Mouse (Mus musculus) midbrain, embryonic 10.5 days (tissue): ENCODE data around the gene Rab11fip3. TPM values are rescaled to one million over a fixed set of nuclear protein-coding genes. Genes with fewer than 3 reads are reported as not detected.
A peak's percentile ranks its signal among the peaks of the same experiment; 100 is the strongest.

ENCODE experiments used
- DNase-seq: peaks from one replicate; pipeline ENCODE4 v3.0.0-alpha.2; 2017; ENCODE audit warnings: low spot score
- H3K27ac ChIP-seq: fragments of 300-500 bp; sonication (generic); replicated peaks from 2 replicates; pipeline ENCODE4 v1.5.1; 2016; ENCODE audit warnings: mild to moderate bottlenecking
- H3K27me3 ChIP-seq: fragments of 300-500 bp; sonication (generic); 2 replicates; pipeline ENCODE4 v1.6.1; 2016; ENCODE audit warnings: low read depth, mild to moderate bottlenecking; ENCODE audit not compliant: poor library complexity, severe bottlenecking
- H3K36me3 ChIP-seq: fragments of 300-500 bp; sonication (generic); 2 replicates; pipeline ENCODE4 v1.6.1; 2016; ENCODE audit warnings: mild to moderate bottlenecking, moderate library complexity
- H3K4me1 ChIP-seq: fragments of 300-500 bp; sonication (generic); 2 replicates; pipeline ENCODE4 v1.6.1; 2016
- H3K4me3 ChIP-seq: fragments of 300-500 bp; sonication (generic); 2 replicates; pipeline ENCODE4 v1.5.1; 2016; ENCODE audit warnings: mild to moderate bottlenecking, moderate library complexity
- H3K9me3 ChIP-seq: fragments of 300-500 bp; sonication (generic); replicated peaks from 2 replicates; pipeline ENCODE4 v1.6.1; 2016; ENCODE audit warnings: mild to moderate bottlenecking
- WGBS: fragments of 180-500 bp; shearing (Covaris S2); methylation state at CpG from one replicate; pipeline ENCODE4 v1.1.7; 2016; 5-methylcytosine and 5-hydroxymethylcytosine counted together
- polyA plus RNA-seq: library from polyadenylated mRNA; unstranded; fragments of >200 nt; fragmentation: Nextera tagmentation; extraction: Ambion mirVana; gene quantifications from 2 replicates; pipeline ENCODE4 v1.2.1, GENCODE M21; 2016

Gene Rab11fip3
- polyA plus RNA-seq, 1 experiment from 2014 or later: 20.6 TPM

- Histone ChIP-seq H3K4me3 (no peak overlapping the region), H3K36me3 (peaks cover 60% of the 10 kb centered on the region), H3K27me3 (no peaks in the 10 kb centered on the region), H3K27ac (no peak overlapping the region), H3K9me3 (no peaks in the 10 kb centered on the region), H3K4me1 (no peaks in the 10 kb centered on the region)
- 87% methylated on average over 3 of the region's 3 CpGs for WGBS
- DNase-seq: no peak
These were observed 51.0 kb downstream of the Rab11fip3 start for GRCm38 (mm10) chr17:26018388-26018787.

- no peak for DNase-seq
- H3K27ac ChIP-seq: no peak overlapping the region
- 89% methylated on average over 5 of the region's 5 CpGs for WGBS
These were observed 51.4 kb downstream of the Rab11fip3 start for GRCm38 (mm10) chr17:26017949-26018348.

GRCm38 (mm10) chr17:26017021-26017420 lies 52.3 kb downstream of the Rab11fip3 start:
- Histone ChIP-seq H3K27me3 (no peaks in the 10 kb centered on the region), H3K4me1 (no peaks in the 10 kb centered on the region), H3K27ac (no peak overlapping the region), H3K9me3 (no peaks in the 10 kb centered on the region), H3K36me3 (peaks cover 61% of the 10 kb centered on the region), H3K4me3 (no peak overlapping the region)
- no peak for DNase-seq
- 90% methylated on average over 3 of the region's 3 CpGs for WGBS

More at GRCm38 (mm10) chr17:26017949-26018348, 51.4 kb downstream of the Rab11fip3 start:
- H3K27me3 ChIP-seq: no peaks in the 10 kb centered on the region
- no peaks in the 10 kb centered on the region for H3K9me3 ChIP-seq
- H3K4me3 ChIP-seq: no peak overlapping the region
- peaks cover 59% of the 10 kb centered on the region for H3K36me3 ChIP-seq
- H3K4me1 ChIP-seq: no peaks in the 10 kb centered on the region

GRCm38 (mm10) chr17:26013711-26014110 lies 55.6 kb downstream of the Rab11fip3 start:
- H3K27me3 ChIP-seq: no peaks in the 10 kb centered on the region
- no peak overlapping the region for H3K4me3 ChIP-seq
- H3K27ac ChIP-seq: no peak overlapping the region
- no peaks in the 10 kb centered on the region for H3K4me1 ChIP-seq
- H3K9me3 ChIP-seq: no peaks in the 10 kb centered on the region
- 88% methylated on average over 10 of the region's 10 CpGs for WGBS
- no peak for DNase-seq
- peaks cover 79% of the 10 kb centered on the region for H3K36me3 ChIP-seq

GRCm38 (mm10) chr17:26011841-26012460 lies 57.4 kb downstream of the Rab11fip3 start:
- peaks cover 88% of the 10 kb centered on the region for H3K36me3 ChIP-seq
- WGBS: 13% methylated on average over 15 of the region's 15 CpGs

GRCm38 (mm10) chr17:26009540-26009939 lies 59.8 kb downstream of the Rab11fip3 start:
- H3K9me3 ChIP-seq: no peaks in the 10 kb centered on the region
- H3K4me1 ChIP-seq: no peaks in the 10 kb centered on the region
- H3K36me3 ChIP-seq: peaks cover 90% of the 10 kb centered on the region
- H3K27me3 ChIP-seq: no peaks in the 10 kb centered on the region
- no peak overlapping the region for H3K27ac ChIP-seq
- DNase-seq: peak; percentile 73
- WGBS: 32% methylated on average over 4 of the region's 4 CpGs
- no peak overlapping the region for H3K4me3 ChIP-seq

More at GRCm38 (mm10) chr17:26011841-26012460, 57.4 kb downstream of the Rab11fip3 start:
- no peak overlapping the region for H3K27ac ChIP-seq
- no peaks in the 10 kb centered on the region for H3K9me3 ChIP-seq
- H3K4me1 ChIP-seq: no peaks in the 10 kb centered on the region
- H3K27me3 ChIP-seq: no peaks in the 10 kb centered on the region
- H3K4me3 ChIP-seq: peak overlapping the region; percentile 14; the same call in 1 of the 2 replicates
- peak; percentile 60 for DNase-seq

- no peak overlapping the region for H3K27ac ChIP-seq
- H3K4me3 ChIP-seq: no peak overlapping the region
- 89% methylated on average over 7 of the region's 7 CpGs for WGBS
- no peak for DNase-seq
- H3K9me3 ChIP-seq: no peaks in the 10 kb centered on the region
- H3K27me3 ChIP-seq: no peaks in the 10 kb centered on the region
- H3K36me3 ChIP-seq: peaks cover 90% of the 10 kb centered on the region
- H3K4me1 ChIP-seq: no peaks in the 10 kb centered on the region
These were observed 60.6 kb downstream of the Rab11fip3 start for GRCm38 (mm10) chr17:26008787-26009186.

GRCm38 (mm10) chr17:26008331-26008730 lies 61.0 kb downstream of the Rab11fip3 start:
- Histone ChIP-seq H3K4me3 (no peak overlapping the region), H3K27me3 (no peaks in the 10 kb centered on the region), H3K36me3 (peaks cover 90% of the 10 kb centered on the region), H3K27ac (no peak overlapping the region), H3K9me3 (no peaks in the 10 kb centered on the region), H3K4me1 (no peaks in the 10 kb centered on the region)
- DNase-seq: no peak

- Histone ChIP-seq H3K4me3 (no peak overlapping the region), H3K36me3 (peaks cover 91% of the 10 kb centered on the region), H3K4me1 (no peaks in the 10 kb centered on the region), H3K9me3 (no peaks in the 10 kb centered on the region), H3K27me3 (no peaks in the 10 kb centered on the region), H3K27ac (no peak overlapping the region)
- 74% methylated on average over 2 of the region's 2 CpGs for WGBS
- DNase-seq: no peak
These were observed 61.7 kb downstream of the Rab11fip3 start for GRCm38 (mm10) chr17:26007646-26008045.

GRCm38 (mm10) chr17:26005731-26006450 lies 63.5 kb downstream of the Rab11fip3 start:
- 89% methylated on average over 10 of the region's 10 CpGs for WGBS
- peaks cover 93% of the 10 kb centered on the region for H3K36me3 ChIP-seq

GRCm38 (mm10) chr17:26004711-26005110 lies 64.6 kb downstream of the Rab11fip3 start:
- Histone ChIP-seq H3K27me3 (no peaks in the 10 kb centered on the region), H3K9me3 (no peaks in the 10 kb centered on the region)
- 89% methylated on average over 15 of the region's 15 CpGs for WGBS

More at GRCm38 (mm10) chr17:26005731-26006450, 63.5 kb downstream of the Rab11fip3 start:
- no peak for DNase-seq
- Histone ChIP-seq H3K4me3 (no peak overlapping the region), H3K27me3 (no peaks in the 10 kb centered on the region), H3K4me1 (no peaks in the 10 kb centered on the region), H3K27ac (no peak overlapping the region), H3K9me3 (no peaks in the 10 kb centered on the region)

GRCm38 (mm10) chr17:26003864-26004263 lies 65.5 kb downstream of the Rab11fip3 start:
- H3K4me3 ChIP-seq: no peak overlapping the region
- peaks cover 87% of the 10 kb centered on the region for H3K36me3 ChIP-seq
- H3K9me3 ChIP-seq: no peaks in the 10 kb centered on the region
- DNase-seq: no peak
- no peak overlapping the region for H3K27ac ChIP-seq
- 96% methylated on average over 2 of the region's 2 CpGs for WGBS
- H3K4me1 ChIP-seq: no peaks in the 10 kb centered on the region
- H3K27me3 ChIP-seq: no peaks in the 10 kb centered on the region

More at GRCm38 (mm10) chr17:26004711-26005110, 64.6 kb downstream of the Rab11fip3 start:
- peaks cover 88% of the 10 kb centered on the region for H3K36me3 ChIP-seq
- no peak for DNase-seq
- H3K4me1 ChIP-seq: no peaks in the 10 kb centered on the region
- no peak overlapping the region for H3K27ac ChIP-seq
- H3K4me3 ChIP-seq: no peak overlapping the region

- Histone ChIP-seq H3K27me3 (no peaks in the 10 kb centered on the region), H3K4me3 (no peak overlapping the region), H3K36me3 (peaks cover 85% of the 10 kb centered on the region), H3K4me1 (no peaks in the 10 kb centered on the region), H3K9me3 (no peaks in the 10 kb centered on the region), H3K27ac (no peak overlapping the region)
- 90% methylated on average over 11 of the region's 11 CpGs for WGBS
- DNase-seq: no peak
These were observed 70.9 kb downstream of the Rab11fip3 start for GRCm38 (mm10) chr17:25998425-25998824.
